Mouse (Mus musculus) bone marrow, adult 2 months (tissue): Measurements from ENCODE around the gene Cd177. TPM values are rescaled to one million over a fixed set of nuclear protein-coding genes. Genes with fewer than 3 reads are reported as not detected.
"Not testable (repeated sequence)": the region's sequence is repeated elsewhere in the genome, so short reads cannot be mapped to it uniquely, and the experiment has no call there.

Source experiments
- H3K27ac ChIP-seq: fragments of 200-500 bp; 2 replicates; pipeline ENCODE4 v1.5.1; 2012; ENCODE audit warnings: low read depth, mild to moderate bottlenecking, control low read depth, inconsistent platforms, low read length; ENCODE audit not compliant: control insufficient read depth, poor library complexity, insufficient read depth
- H3K4me1 ChIP-seq: fragments of 200-500 bp; 2 replicates; pipeline ENCODE4 v1.6.1; 2011; ENCODE audit warnings: low read length; ENCODE audit not compliant: control insufficient read depth, insufficient read depth
- H3K4me3 ChIP-seq: fragments of 200-500 bp; replicated peaks from 2 replicates; pipeline ENCODE3; 2011; ENCODE audit warnings: mild to moderate bottlenecking, low read depth, low read length, control low read depth; ENCODE audit not compliant: control insufficient read depth
- CTCF ChIP-seq: fragments of 200-500 bp; IDR thresholded peaks from 2 replicates; pipeline ENCODE4 v1.5.1; 2011; ENCODE audit warnings: low read length, control low read depth; ENCODE audit not compliant: control insufficient read depth, insufficient read depth
- POLR2A ChIP-seq: fragments of 200-500 bp; IDR thresholded peaks from 2 replicates; pipeline ENCODE4 v1.6.1; 2011; ENCODE audit warnings: low read depth, mild to moderate bottlenecking, control low read depth, low read length, borderline replicate concordance; ENCODE audit not compliant: control insufficient read depth
- WGBS: fragments of 180-500 bp; shearing (Covaris S2); methylation state at CpG from one replicate; pipeline ENCODE4 v1.1.7; 2018; 5-methylcytosine and 5-hydroxymethylcytosine counted together
- polyA plus RNA-seq: library from polyadenylated mRNA; stranded (reverse); fragments of >200 nt; gene quantifications from 2 replicates; pipeline ENCODE4 v1.2.4, GENCODE M21; 2011; ENCODE audit warnings: low replicate concordance; ENCODE audit not compliant: missing spikeins, insufficient read depth, insufficient read length

Gene Cd177
- polyA plus RNA-seq, 1 experiment, result 111 TPM

DNA sequence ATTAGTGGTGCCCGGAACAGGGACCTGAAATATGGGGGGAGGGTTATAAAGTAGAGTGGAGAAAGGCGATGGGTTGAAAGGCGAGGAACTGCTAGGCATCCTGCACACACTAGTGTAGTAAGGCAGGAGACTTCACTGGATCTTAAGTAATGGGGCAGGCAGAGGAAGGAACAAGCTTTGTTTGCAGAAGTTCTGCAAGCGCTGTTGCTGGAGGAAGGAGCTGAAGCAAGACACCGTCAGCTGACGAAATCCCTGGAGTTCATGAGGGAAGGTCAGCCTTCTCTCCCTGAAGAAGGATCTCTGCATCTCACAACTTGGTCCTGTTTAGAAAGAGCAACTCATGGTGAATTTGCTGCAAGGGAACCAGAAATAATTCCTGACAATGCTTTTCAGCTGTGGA is 45.1 kb downstream of the Cd177 start:
- 21% methylated on average over 6 of the region's 6 CpGs for WGBS
- TF ChIP-seq CTCF, result no peak
- TF ChIP-seq POLR2A, result no peak
- H3K4me3 ChIP-seq, result no peak overlapping the region
- peaks cover 2% of the 10 kb centered on the region for H3K4me1 ChIP-seq
- H3K27ac ChIP-seq, result peak overlapping the region; percentile 48; the same call in 1 of the 2 replicates

DNA sequence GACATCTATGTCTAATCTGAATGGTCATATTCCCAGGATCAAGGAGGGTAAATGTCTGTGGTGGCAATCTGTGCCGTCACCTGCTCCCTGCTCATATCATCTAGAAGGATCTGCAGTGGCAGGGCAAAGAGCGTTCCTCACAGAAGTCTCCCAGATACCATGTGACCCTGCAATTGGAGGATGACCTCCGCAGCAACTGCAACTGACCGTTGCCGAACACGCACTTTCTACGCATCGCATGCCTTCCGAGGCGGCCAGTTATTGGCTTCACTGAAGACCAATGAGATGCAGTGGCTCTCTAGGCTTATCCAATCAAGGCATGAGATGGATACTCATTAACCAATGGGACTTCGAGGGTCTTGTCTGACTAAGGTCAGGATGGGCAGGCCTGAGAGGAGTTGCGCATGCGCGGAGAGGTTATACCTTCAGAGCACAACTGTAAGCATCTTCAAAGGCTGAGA is 51.2 kb downstream of the Cd177 start, which contains the start of gene BC049730:
TSS of gene BC049730 (plus strand) at position 411 of the 461 bp plus-strand sequence.
- TF ChIP-seq POLR2A (no peak), CTCF (no peak)
- Histone ChIP-seq H3K4me1 (no peaks in the 10 kb centered on the region; the same call in 1 of the 2 replicates), H3K4me3 (no peak within 1 kb of the TSS), H3K27ac (no peak within 1 kb of the TSS)
- 87% methylated on average over 14 of the region's 14 CpGs for WGBS

DNA sequence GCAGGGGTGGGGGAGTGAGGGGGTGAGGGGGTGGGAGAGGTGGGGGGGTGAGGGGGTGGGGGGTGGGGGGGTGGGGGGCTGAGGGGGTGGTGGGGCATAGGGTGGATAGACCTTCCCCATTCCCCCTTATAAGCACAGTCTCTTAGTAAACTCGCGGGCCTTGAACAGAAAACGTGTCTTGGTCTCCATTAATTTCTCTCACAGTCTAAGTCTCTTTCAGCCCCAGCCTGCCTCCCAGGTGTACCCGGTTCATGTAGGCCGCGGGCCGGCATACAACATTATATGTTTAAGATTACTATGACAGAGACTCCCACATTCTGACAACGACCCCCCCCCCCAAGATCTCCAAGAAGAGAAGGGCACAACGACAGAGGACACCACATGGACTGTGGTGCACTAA is 57.3 kb downstream of the Cd177 start:
- WGBS, result 70% methylated on average over 9 of the region's 9 CpGs
- H3K4me3 ChIP-seq, H3K4me1 ChIP-seq, H3K27ac ChIP-seq: not testable (repeated sequence)

DNA sequence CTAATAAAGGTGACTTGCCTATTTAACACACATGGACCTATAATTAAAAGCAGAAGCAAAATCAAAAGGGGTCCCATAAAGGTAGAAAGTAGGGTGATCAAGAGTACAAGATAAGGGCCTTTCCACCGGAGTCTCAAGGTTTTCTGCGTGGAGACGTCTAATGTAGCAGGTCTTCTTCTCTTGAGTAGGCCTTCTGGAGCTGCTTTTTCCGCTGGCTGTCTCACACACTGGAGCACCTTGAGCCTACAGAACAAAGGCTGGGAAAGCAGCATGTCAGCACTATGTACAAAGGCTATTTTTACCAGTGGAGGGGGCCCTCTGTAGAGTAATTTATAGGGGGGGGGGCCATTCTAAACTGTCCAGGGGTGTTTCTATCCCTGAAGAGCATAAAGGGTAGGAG is 62.2 kb downstream of the Cd177 start:
- H3K4me1 ChIP-seq, result not testable (repeated sequence)
- WGBS, result 93% methylated on average over 4 of the region's 4 CpGs

More for the DNA sequence above, 62.2 kb downstream of the Cd177 start:
- not testable (repeated sequence) for H3K27ac ChIP-seq, H3K4me3 ChIP-seq

Other genes with a start within 250 kb of the Cd177 start
- gene AC161166.1, start 247.9 kb downstream of the Cd177 start, polyA plus RNA-seq, result not detected in 2 replicates
- gene Irgq, start 229.6 kb downstream of the Cd177 start, polyA plus RNA-seq, result 2.9 and 3.4 TPM in 2 replicates
- not detected in 2 replicates for gene Pinlyp, start 214.2 kb downstream of the Cd177 start, polyA plus RNA-seq
- gene Xrcc1, start 214.0 kb downstream of the Cd177 start, polyA plus RNA-seq, result 67.2 and 129 TPM in 2 replicates
- 15.8 and 25.9 TPM in 2 replicates for gene Ethe1, start 172.8 kb downstream of the Cd177 start, polyA plus RNA-seq
- not detected in 2 replicates for gene Zfp575, start 172.7 kb downstream of the Cd177 start, polyA plus RNA-seq
- 7.2 and 8.2 TPM in 2 replicates for gene Phldb3, start 149.5 kb downstream of the Cd177 start, polyA plus RNA-seq
- gene Lypd3, start 123.8 kb downstream of the Cd177 start, polyA plus RNA-seq, result not detected in 2 replicates
- gene Tex101, start 83.6 kb downstream of the Cd177 start, polyA plus RNA-seq, result not detected in 2 replicates
- not detected in 2 replicates for gene BC049730, start 51.1 kb downstream of the Cd177 start, polyA plus RNA-seq
- gene Gm4763, start 33.4 kb downstream of the Cd177 start, polyA plus RNA-seq, result 35.1 and 41.6 TPM in 2 replicates
- 14.8 TPM in 1 of 2 replicates, not detected in the other for gene Ceacam10, start 16.9 kb upstream of the Cd177 start, polyA plus RNA-seq
- gene Gm9844, start 101.9 kb upstream of the Cd177 start, polyA plus RNA-seq, result 43.4 TPM in 1 of 2 replicates, not detected in the other
- gene Lypd4, start 109.6 kb upstream of the Cd177 start, polyA plus RNA-seq, result not detected in 2 replicates
- gene Dmrtc2, start 109.7 kb upstream of the Cd177 start, polyA plus RNA-seq, result not detected in 2 replicates
- gene Rps19, start 124.1 kb upstream of the Cd177 start, polyA plus RNA-seq, result 866 and 1,228 TPM in 2 replicates
- 82.1 and 126 TPM in 2 replicates for gene Cd79a, start 137.1 kb upstream of the Cd177 start, polyA plus RNA-seq
- 178 and 354 TPM in 2 replicates for gene Arhgef1, start 142.6 kb upstream of the Cd177 start, polyA plus RNA-seq
- not detected in 2 replicates for gene Gm4881, start 184.2 kb upstream of the Cd177 start, polyA plus RNA-seq
- 31.0 and 76.4 TPM in 2 replicates for gene Rabac1, start 212.4 kb upstream of the Cd177 start, polyA plus RNA-seq
- gene Atp1a3, start 245.6 kb upstream of the Cd177 start, polyA plus RNA-seq, result 6.1 and 13.9 TPM in 2 replicates